Mouse (Mus musculus) liver, postnatal 0 days (tissue): ENCODE measurements around the gene Atp1a1. TPM values are rescaled to one million over a fixed set of nuclear protein-coding genes. Genes with fewer than 3 reads are reported as not detected.

Experiments used
- ATAC-seq: fragments of 200-750 bp; cut with Nextera tagmentation; 2 replicates; pipeline ENCODE4 v1.8.0; 2017; ENCODE audit warnings: mild to moderate bottlenecking, moderate library complexity
- DNase-seq: peaks from one replicate; pipeline ENCODE4 v3.0.0-alpha.2; 2016
- H3K27ac ChIP-seq: fragments of 300-500 bp; sonication (generic); 2 replicates; pipeline ENCODE4 v1.5.1; 2014; ENCODE audit warnings: antibody characterized with exemption, moderate library complexity, mild to moderate bottlenecking, low read depth
- H3K27me3 ChIP-seq: fragments of 300-500 bp; sonication (generic); 2 replicates; pipeline ENCODE4 v1.6.1; 2014; ENCODE audit warnings: low read length, control low read depth, mixed read lengths; ENCODE audit not compliant: insufficient read depth
- H3K36me3 ChIP-seq: fragments of 300-500 bp; sonication (generic); replicated peaks from 2 replicates; pipeline ENCODE4 v1.6.1; 2014; ENCODE audit warnings: mild to moderate bottlenecking, control low read depth, low read length, moderate library complexity, mixed read lengths; ENCODE audit not compliant: insufficient read depth
- H3K4me1 ChIP-seq: fragments of 300-500 bp; sonication (generic); 2 replicates; pipeline ENCODE4 v1.6.1; 2014; ENCODE audit warnings: antibody characterized with exemption, mild to moderate bottlenecking, control low read depth; ENCODE audit not compliant: insufficient read depth
- H3K4me2 ChIP-seq: fragments of 300-500 bp; sonication (generic); 2 replicates; pipeline ENCODE4 v1.6.1; 2014; ENCODE audit warnings: low read depth, mild to moderate bottlenecking, low read length, moderate library complexity, mixed read lengths
- H3K4me3 ChIP-seq: fragments of 300-500 bp; sonication (generic); 2 replicates; pipeline ENCODE4 v1.5.1; 2014; ENCODE audit warnings: low read depth, low read length
- H3K9ac ChIP-seq: fragments of 300-500 bp; sonication (generic); replicated peaks from 2 replicates; pipeline ENCODE4 v1.6.1; 2014; ENCODE audit warnings: mild to moderate bottlenecking, moderate library complexity
- H3K9me3 ChIP-seq: fragments of 300-500 bp; sonication (generic); 2 replicates; pipeline ENCODE4 v1.6.1; 2016; ENCODE audit warnings: mild to moderate bottlenecking, control low read depth, low read length, mixed read lengths
- CTCF ChIP-seq: sonication (generic); IDR thresholded peaks from 2 replicates; pipeline ENCODE4 v1.5.1; 2016; ENCODE audit warnings: antibody characterized with exemption, low read depth
- EP300 ChIP-seq: IDR thresholded peaks from 2 replicates; pipeline ENCODE4 v1.6.1; 2016; ENCODE audit warnings: antibody characterized with exemption, low read depth, mild to moderate bottlenecking
- WGBS: fragments of 180-500 bp; shearing (Covaris S2); extraction: QIAGEN DNeasy Blood & Tissue Kit; methylation state at CpG from one replicate; pipeline ENCODE4 v1.1.7; 2014; ENCODE audit not compliant: insufficient replicate concordance; 5-methylcytosine and 5-hydroxymethylcytosine counted together
- polyA plus RNA-seq: library from polyadenylated mRNA; unstranded; fragments of >200 nt; fragmentation: Nextera tagmentation; extraction: Ambion mirVana; gene quantifications from 2 replicates; pipeline ENCODE4 v1.2.1, GENCODE M21; 2015

Atp1a1 gene
- polyA plus RNA-seq, 1 experiment from 2014 or later = 39.3 TPM

GRCm38 (mm10) chr3:101646806-101647205 lies 42.3 kb upstream of the Atp1a1 start:
- 78% methylated on average over 5 of the region's 5 CpGs for WGBS
- ATAC-seq (no peak), DNase-seq (no peak)
- Histone ChIP-seq H3K4me1 (no peaks in the 10 kb centered on the region), H3K4me2 (no peak overlapping the region), H3K27me3 (no peaks in the 10 kb centered on the region), H3K4me3 (no peak overlapping the region), H3K36me3 (no peaks in the 10 kb centered on the region), H3K9me3 (no peaks in the 10 kb centered on the region), H3K27ac (no peak overlapping the region), H3K9ac (no peak overlapping the region)
- no peak for TF ChIP-seq EP300
- no peak for TF ChIP-seq CTCF

- ATAC-seq = no peak
- Histone ChIP-seq H3K9ac (no peak overlapping the region), H3K27ac (no peak overlapping the region), H3K4me3 (no peak overlapping the region), H3K4me2 (no peak overlapping the region), H3K27me3 (no peaks in the 10 kb centered on the region), H3K4me1 (no peaks in the 10 kb centered on the region), H3K36me3 (no peaks in the 10 kb centered on the region), H3K9me3 (no peaks in the 10 kb centered on the region)
- no peak for TF ChIP-seq EP300
- no peak for TF ChIP-seq CTCF
- DNase-seq = no peak
- WGBS = 85% methylated on average over 1 of the region's 1 CpGs
These were observed 41.2 kb upstream of the Atp1a1 start for GRCm38 (mm10) chr3:101645569-101646106.

DNA sequence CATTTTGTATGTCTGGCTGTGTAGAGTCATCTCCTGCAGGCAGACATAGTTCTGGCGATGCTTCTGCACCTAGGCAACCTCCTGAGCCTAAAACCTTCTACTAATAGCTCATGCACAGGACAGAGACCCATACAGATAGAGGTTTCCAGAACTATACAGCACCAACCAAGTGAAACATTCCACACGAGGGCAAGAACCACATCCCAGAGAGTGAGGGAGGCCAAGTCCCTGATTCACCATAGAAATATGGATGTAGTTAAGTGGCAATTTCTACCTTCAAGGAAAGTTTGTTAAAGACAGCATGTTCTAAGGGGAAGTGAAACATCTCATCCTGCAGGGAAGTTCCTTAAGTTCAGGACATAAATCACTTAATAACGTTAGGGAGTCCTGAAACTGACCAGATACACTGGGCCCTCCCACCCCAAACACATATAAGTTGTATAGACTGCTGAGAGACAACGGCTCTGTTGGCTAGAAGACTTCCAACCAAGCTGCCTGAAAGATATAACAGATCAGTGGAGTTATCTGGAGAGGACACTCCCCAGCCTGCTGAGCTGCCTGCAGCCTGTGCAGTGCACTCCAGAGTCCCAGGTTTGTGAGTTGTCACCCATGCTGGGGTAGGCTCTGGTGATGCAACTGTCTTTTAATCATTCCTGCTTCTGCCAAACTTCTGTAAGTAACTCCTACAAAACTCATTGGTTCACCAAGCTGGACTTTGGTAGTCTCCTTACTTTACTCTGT lies 39.7 kb upstream of the Atp1a1 start:
- no peak for DNase-seq
- no peaks in the 10 kb centered on the region for H3K9me3 ChIP-seq
- no peaks in the 10 kb centered on the region for H3K27me3 ChIP-seq
- H3K4me1 ChIP-seq = no peaks in the 10 kb centered on the region
- ATAC-seq = no peak
- H3K27ac ChIP-seq = no peak overlapping the region
- TF ChIP-seq EP300 = no peak
- TF ChIP-seq CTCF = no peak
- no peak overlapping the region for H3K9ac ChIP-seq
- no peak overlapping the region for H3K4me3 ChIP-seq
- no peak overlapping the region for H3K4me2 ChIP-seq
- 51% methylated on average over 4 of the region's 4 CpGs for WGBS
- H3K36me3 ChIP-seq = no peaks in the 10 kb centered on the region

DNA sequence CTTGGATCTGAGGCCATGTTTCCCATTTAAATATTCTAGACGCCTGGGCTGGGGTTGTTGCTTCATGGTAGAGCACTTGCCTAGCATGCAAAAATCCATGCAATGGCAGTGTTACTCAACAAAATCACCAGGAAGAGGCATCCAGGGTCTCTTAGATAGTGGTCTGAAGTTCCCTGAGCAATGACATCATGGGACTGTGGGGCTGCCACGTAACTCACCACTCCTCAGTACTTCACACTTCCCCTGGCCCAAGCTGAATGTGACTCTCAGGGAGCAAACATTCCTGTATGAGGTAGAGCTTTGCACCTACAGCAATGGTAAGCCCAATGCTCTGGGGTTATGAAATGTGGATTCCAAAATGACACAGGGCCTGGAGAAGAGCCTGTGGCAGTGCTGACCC lies 38.8 kb upstream of the Atp1a1 start:
- TF ChIP-seq CTCF (no peak), EP300 (no peak)
- Histone ChIP-seq H3K4me3 (no peak overlapping the region), H3K36me3 (no peaks in the 10 kb centered on the region), H3K9ac (no peak overlapping the region), H3K27ac (no peak overlapping the region), H3K4me1 (no peaks in the 10 kb centered on the region), H3K27me3 (no peaks in the 10 kb centered on the region), H3K9me3 (no peaks in the 10 kb centered on the region), H3K4me2 (no peak overlapping the region)
- WGBS = 67% methylated on average over 2 of the region's 2 CpGs
- DNase-seq = no peak
- no peak for ATAC-seq

GRCm38 (mm10) chr3:101638223-101638622 lies 33.7 kb upstream of the Atp1a1 start:
- H3K9ac ChIP-seq = no peak overlapping the region
- TF ChIP-seq CTCF = no peak
- TF ChIP-seq EP300 = no peak
- H3K9me3 ChIP-seq = no peaks in the 10 kb centered on the region
- H3K4me1 ChIP-seq = no peaks in the 10 kb centered on the region
- no peaks in the 10 kb centered on the region for H3K36me3 ChIP-seq
- H3K27me3 ChIP-seq = no peaks in the 10 kb centered on the region
- H3K27ac ChIP-seq = no peak overlapping the region
- DNase-seq (no peak), ATAC-seq (no peak)
- WGBS = 71% methylated on average over 2 of the region's 2 CpGs
- H3K4me3 ChIP-seq = no peak overlapping the region
- no peak overlapping the region for H3K4me2 ChIP-seq

- WGBS = 72% methylated on average over 7 of the region's 7 CpGs
- H3K36me3 ChIP-seq = no peaks in the 10 kb centered on the region
- no peaks in the 10 kb centered on the region for H3K27me3 ChIP-seq
- no peak for ATAC-seq
- no peaks in the 10 kb centered on the region for H3K4me1 ChIP-seq
- no peak overlapping the region for H3K27ac ChIP-seq
- H3K9me3 ChIP-seq = no peaks in the 10 kb centered on the region
- H3K4me3 ChIP-seq = no peak overlapping the region
- no peak overlapping the region for H3K9ac ChIP-seq
- TF ChIP-seq EP300 = no peak
- no peak for TF ChIP-seq CTCF
- DNase-seq = no peak
- H3K4me2 ChIP-seq = no peak overlapping the region
These were observed 32.0 kb upstream of the Atp1a1 start for GRCm38 (mm10) chr3:101636510-101636909.
